Mouse (Mus musculus) hindbrain, embryonic 16.5 days (tissue): ENCODE data around the gene Gm5799. TPM values are rescaled to one million over a fixed set of nuclear protein-coding genes. Genes with fewer than 3 reads are reported as not detected.
"Not testable (repeated sequence)": the region's sequence is repeated elsewhere in the genome, so short reads cannot be mapped to it uniquely, and the experiment has no call there.

Source experiments
- ATAC-seq: fragments of 200-750 bp; cut with Nextera tagmentation; 2 replicates; pipeline ENCODE4 v1.8.0; 2017; ENCODE audit warnings: moderate TSS enrichment, moderate library complexity
- H3K27ac ChIP-seq: fragments of 300-500 bp; sonication (generic); 2 replicates; pipeline ENCODE4 v1.5.1; 2014; ENCODE audit warnings: low read depth, mild to moderate bottlenecking, control low read depth, low read length, moderate library complexity
- H3K27me3 ChIP-seq: fragments of 300-500 bp; sonication (generic); replicated peaks from 2 replicates; pipeline ENCODE4 v1.6.1; 2014; ENCODE audit warnings: low read length; ENCODE audit not compliant: control insufficient read depth, insufficient read depth
- H3K36me3 ChIP-seq: fragments of 300-500 bp; sonication (generic); 2 replicates; pipeline ENCODE4 v1.6.1; 2014; ENCODE audit warnings: mild to moderate bottlenecking, low read length, moderate library complexity, mixed read lengths; ENCODE audit not compliant: control insufficient read depth, insufficient read depth
- H3K4me1 ChIP-seq: fragments of 300-500 bp; sonication (generic); 2 replicates; pipeline ENCODE4 v1.6.1; 2014; ENCODE audit warnings: low read depth, low read length; ENCODE audit not compliant: control insufficient read depth, insufficient read depth
- H3K4me2 ChIP-seq: fragments of 300-500 bp; sonication (generic); 2 replicates; pipeline ENCODE4 v1.6.1; 2014; ENCODE audit warnings: mild to moderate bottlenecking, low read length, control low read depth, moderate library complexity
- H3K4me3 ChIP-seq: fragments of 300-500 bp; sonication (generic); 2 replicates; pipeline ENCODE4 v1.5.1; 2014; ENCODE audit warnings: mild to moderate bottlenecking, low read length, control low read depth, moderate library complexity
- H3K9ac ChIP-seq: fragments of 300-500 bp; sonication (generic); 2 replicates; pipeline ENCODE4 v1.6.1; 2014; ENCODE audit warnings: low read depth, mild to moderate bottlenecking, control low read depth, low read length, moderate library complexity
- H3K9me3 ChIP-seq: fragments of 300-500 bp; sonication (generic); 2 replicates; pipeline ENCODE4 v1.6.1; 2014; ENCODE audit warnings: mild to moderate bottlenecking, low read length, moderate library complexity; ENCODE audit not compliant: control insufficient read depth
- WGBS: fragments of 180-500 bp; shearing (Covaris S2); extraction: QIAGEN DNeasy Blood & Tissue Kit; methylation state at CpG from one replicate; pipeline ENCODE4 v1.1.7; 2014; 5-methylcytosine and 5-hydroxymethylcytosine counted together
- polyA plus RNA-seq: library from polyadenylated mRNA; unstranded; fragments of >200 nt; fragmentation: Nextera tagmentation; extraction: Ambion mirVana; gene quantifications from 2 replicates; pipeline ENCODE4 v1.2.1, GENCODE M21; 2015

Gm5799 gene
- polyA plus RNA-seq, result not detected in 2 replicates

DNA sequence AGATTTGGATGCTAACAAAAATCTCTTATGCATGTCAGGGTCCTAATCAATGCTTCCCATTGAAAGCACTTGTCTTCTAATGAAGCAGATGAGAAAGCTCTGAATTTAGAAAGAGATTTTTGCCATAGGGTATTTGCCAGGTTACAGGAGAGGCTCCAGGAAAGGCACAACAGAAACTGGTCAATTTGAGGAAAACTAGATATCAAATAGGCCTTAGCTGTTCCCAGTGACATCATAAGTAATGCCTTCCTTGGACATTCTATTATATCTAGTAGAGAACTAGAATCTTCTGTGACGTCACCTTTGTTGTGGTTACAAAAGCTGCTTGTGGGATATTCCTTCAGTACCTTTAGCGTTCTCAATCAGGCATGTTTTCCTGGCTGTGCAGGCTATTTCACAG, at the start of gene Gm5799:
Gene Gm5799, plus strand, starts transcription at position 301 of the 400 bp plus-strand sequence.
- not testable (repeated sequence) for H3K4me2 ChIP-seq, H3K36me3 ChIP-seq, H3K4me1 ChIP-seq, H3K27ac ChIP-seq, ATAC-seq, H3K9me3 ChIP-seq, H3K4me3 ChIP-seq, H3K27me3 ChIP-seq, H3K9ac ChIP-seq
- WGBS, result 94% methylated on average over 1 of the region's 2 CpGs

DNA sequence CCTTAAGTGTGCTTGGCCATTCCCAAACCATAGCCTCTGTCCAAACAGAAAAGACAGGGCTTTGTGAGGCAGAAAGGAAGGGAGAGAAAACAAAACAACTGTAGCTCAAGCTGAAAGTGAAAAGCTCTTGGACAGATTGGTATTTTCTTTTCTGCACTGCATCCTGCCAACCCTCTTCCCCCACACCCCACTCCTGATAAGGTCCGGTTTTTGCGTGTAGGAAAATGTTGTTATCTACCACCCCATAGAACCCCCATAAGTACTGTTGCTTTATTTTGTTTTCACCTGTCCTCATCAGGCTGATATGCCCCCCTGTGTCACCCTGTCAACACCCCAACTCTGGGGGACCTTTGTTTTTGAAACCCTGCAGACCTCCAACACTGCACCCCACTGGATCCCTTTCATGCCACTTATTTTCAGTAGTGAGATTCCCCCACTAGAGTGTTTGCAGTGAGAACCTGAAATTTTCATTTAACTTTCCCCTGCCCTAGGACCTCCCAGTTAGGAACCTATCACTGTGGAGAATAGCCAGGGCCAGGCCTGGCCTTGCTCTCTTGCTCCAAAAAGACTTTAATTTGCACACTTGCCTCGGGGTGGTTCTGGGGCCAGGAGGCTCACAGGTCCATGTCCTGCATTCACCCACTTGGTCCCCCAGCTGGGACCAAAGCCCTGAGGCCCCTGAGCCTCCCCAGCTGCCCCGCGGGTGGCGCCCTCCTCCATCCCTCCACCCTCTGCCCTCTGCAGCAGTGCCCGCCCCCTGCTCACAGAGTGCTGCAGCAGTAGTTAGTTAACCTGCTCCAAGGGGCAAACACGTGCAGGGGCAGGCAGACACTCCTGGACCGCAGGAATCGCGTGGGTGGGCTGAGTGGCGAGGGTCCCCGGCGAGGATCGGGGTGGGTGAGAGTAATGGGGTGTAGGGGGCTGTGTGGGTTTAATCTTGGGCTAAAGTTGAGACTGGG, 12.0 kb upstream of the Gm5799 start:
- not testable (repeated sequence) for H3K4me3 ChIP-seq, ATAC-seq, H3K4me1 ChIP-seq, H3K36me3 ChIP-seq, H3K9ac ChIP-seq, H3K9me3 ChIP-seq, H3K27me3 ChIP-seq, H3K27ac ChIP-seq, H3K4me2 ChIP-seq
- WGBS, result 35% methylated on average over 14 of the region's 15 CpGs

DNA sequence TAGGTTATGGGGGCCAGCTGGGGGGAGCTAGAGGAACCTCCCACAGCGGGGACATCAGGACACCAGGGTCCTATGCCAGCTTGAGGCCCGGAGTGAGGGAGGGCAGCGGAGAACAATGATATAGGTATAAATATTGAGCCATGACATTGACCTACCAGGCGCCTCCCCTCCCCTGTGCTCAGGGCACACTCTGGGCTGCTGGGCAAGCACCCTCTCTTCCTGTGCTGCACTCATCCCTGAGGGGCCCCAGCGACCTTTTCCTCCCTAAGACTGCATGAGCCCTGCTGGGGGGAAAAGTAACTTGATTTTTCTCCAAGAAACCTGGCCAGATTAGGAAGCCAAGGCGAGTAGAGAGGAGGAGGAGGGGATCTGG, 11.4 kb upstream of the Gm5799 start:
- ATAC-seq, H3K4me2 ChIP-seq: not testable (repeated sequence)

DNA sequence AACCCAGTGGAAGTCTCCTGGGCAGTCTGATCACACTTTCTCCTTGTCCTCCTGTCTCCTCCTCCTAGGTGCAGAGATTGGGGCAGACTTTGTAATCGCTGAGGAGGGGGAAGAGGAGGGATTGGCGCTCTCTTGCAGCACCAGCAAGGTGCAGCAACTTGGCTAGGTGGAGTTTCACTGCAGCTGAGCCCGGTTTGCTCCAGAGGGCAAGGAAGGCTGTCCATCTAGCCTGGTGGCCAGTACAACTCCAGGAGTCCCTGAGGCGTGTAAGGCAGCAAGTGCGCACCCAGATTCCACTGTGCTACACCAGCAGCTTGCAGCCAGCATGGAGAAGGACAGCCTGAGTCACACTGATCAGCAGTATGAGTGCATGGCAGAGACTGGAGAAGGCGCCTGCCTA, 11.0 kb upstream of the Gm5799 start:
- 57% methylated on average over 5 of the region's 6 CpGs for WGBS
- ATAC-seq, H3K9ac ChIP-seq: not testable (repeated sequence)

More for the DNA sequence above, 11.4 kb upstream of the Gm5799 start:
- not testable (repeated sequence) for H3K36me3 ChIP-seq, H3K9ac ChIP-seq, H3K4me1 ChIP-seq, H3K27me3 ChIP-seq, H3K27ac ChIP-seq, H3K9me3 ChIP-seq, H3K4me3 ChIP-seq
- no CpG with 5 or more reads among the region's 6 CpGs for WGBS

DNA sequence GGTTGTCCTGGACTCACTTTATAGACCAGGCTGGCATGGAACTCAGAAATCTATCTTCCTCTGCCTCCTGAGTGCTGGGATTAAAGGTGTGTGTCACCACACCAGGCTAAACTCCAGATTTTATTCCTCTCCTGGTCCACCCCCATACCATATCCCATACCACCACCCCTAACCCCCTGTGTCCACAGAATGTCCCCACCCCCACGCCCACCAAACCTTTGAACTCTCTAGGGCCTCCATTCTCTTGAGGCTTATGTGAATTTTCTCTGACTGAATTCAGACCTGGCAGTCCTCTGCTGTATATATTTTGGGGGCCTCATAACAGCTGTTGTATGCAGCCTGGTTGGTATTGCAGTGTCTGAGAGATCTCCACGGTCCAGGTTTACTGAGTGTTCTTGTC, 5.2 kb upstream of the Gm5799 start:
- WGBS, result 74% methylated on average over 2 of the region's 2 CpGs
- not testable (repeated sequence) for H3K4me1 ChIP-seq, H3K9me3 ChIP-seq, H3K4me3 ChIP-seq, H3K36me3 ChIP-seq, H3K27ac ChIP-seq, H3K27me3 ChIP-seq, H3K4me2 ChIP-seq, ATAC-seq, H3K9ac ChIP-seq

More for the DNA sequence above, 11.0 kb upstream of the Gm5799 start:
- H3K27me3 ChIP-seq, H3K4me2 ChIP-seq, H3K4me3 ChIP-seq, H3K4me1 ChIP-seq, H3K9me3 ChIP-seq, H3K36me3 ChIP-seq, H3K27ac ChIP-seq: not testable (repeated sequence)

DNA sequence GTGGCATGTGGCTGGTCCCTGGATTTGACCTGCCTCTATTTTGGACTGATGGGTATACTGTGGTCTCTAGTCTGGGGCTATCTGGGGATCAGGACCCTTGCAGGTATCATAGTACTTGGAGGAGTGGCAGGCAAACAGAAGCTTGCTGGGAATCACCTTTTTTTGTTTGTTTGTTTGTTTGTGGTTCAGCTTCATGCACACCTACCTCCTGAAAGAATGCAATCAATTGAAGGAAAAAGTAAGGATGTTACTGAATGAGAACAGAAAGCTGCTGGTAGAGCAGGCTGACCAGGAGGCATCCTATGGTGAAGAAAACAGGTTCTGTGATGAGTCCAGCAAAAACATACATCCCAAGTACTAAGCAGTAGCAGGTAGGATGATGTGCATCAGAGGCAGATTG, 2.9 kb downstream of the Gm5799 start:
- H3K27ac ChIP-seq, H3K4me2 ChIP-seq, H3K27me3 ChIP-seq, H3K4me1 ChIP-seq, H3K4me3 ChIP-seq, H3K9me3 ChIP-seq, H3K9ac ChIP-seq, ATAC-seq, H3K36me3 ChIP-seq: not testable (repeated sequence)

DNA sequence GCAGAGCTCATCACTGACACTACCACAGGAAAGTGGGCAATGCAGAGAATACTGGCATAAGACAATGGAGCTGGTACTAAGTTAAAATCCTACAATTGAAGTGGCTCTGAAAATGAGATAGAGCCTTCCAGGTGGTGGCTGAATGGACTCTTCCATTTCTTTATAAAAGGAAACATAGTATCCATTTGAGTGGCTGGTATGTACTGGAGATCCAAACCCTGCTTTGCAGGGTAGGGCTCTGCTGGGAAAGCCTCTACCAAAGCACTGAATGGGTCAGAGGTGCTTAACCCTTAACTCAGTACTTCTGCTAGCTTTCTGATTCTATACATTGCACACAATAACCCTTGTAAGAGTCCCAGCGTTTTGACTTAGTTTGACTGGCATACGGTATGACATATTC, 8.9 kb downstream of the Gm5799 start:
- not testable (repeated sequence) for H3K9ac ChIP-seq, H3K4me3 ChIP-seq, H3K9me3 ChIP-seq, H3K36me3 ChIP-seq, H3K4me2 ChIP-seq, H3K27me3 ChIP-seq, H3K4me1 ChIP-seq, ATAC-seq, H3K27ac ChIP-seq
- WGBS, result 86% methylated on average over 2 of the region's 2 CpGs

DNA sequence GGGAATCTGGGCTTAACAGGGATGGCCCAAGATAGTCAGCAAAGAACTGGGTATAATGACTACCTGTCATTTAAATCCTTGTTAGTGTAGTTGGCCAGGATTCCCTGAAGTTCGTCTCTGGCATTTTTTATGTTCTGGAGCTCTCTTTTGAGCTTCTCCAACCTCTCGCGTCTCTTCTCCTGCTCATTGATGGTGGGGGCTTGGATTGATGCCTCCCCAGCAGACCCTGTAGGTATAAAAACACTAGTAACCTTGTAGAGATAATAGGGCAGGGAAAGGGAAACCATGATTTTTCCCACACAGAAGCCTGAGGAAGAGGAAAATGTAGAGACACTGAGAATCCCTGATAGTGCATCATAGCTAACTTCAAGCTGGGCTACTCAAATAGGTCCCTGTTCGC, 34.6 kb downstream of the Gm5799 start:
- WGBS, result 83% methylated on average over 3 of the region's 4 CpGs
- ATAC-seq, H3K4me1 ChIP-seq, H3K27ac ChIP-seq, H3K9ac ChIP-seq, H3K4me2 ChIP-seq, H3K27me3 ChIP-seq, H3K36me3 ChIP-seq, H3K4me3 ChIP-seq, H3K9me3 ChIP-seq: not testable (repeated sequence)

DNA sequence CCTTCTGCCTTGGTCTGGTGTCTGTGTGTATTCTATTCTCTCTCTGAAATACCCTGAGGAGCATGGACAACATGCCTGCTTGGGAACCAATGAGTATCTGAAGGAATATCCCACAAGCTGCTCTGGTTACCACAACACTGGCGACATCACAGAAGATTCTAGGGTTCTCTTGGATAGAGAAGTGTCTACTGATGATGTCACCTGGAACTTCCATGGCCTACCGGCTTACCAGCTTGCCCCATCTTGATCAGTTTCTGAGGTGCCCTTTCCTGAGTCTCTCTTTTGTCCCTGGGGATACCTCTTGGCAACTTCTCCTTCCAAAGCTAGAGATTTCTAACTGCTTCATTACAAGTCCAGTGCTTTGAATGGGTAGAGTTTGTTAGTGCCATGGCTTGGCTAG, 35.7 kb downstream of the Gm5799 start, which contains the start of gene Gm17654:
Gene Gm17654, minus strand, starts transcription at position 101 of the 400 bp plus-strand sequence.
- not testable (repeated sequence) for H3K27ac ChIP-seq, H3K27me3 ChIP-seq, H3K9me3 ChIP-seq, H3K9ac ChIP-seq, ATAC-seq, H3K4me3 ChIP-seq, H3K36me3 ChIP-seq, H3K4me1 ChIP-seq, H3K4me2 ChIP-seq
- 75% methylated on average over 1 of the region's 2 CpGs for WGBS
